Mouse (Mus musculus) adrenal gland, postnatal 14 days (tissue): ENCODE measurements at regions not wholly inside any gene's neighbourhood (a gene's known extent, or its start where the extent isn't known, plus 50 kb on each side); places are given as distances from the start of the nearest gene placed in this dataset.
"Not testable (repeated sequence)": the region's sequence is repeated elsewhere in the genome, so short reads cannot be mapped to it uniquely, and the experiment has no call there.

Experiments
- DNase-seq: peaks from one replicate; pipeline ENCODE4 v3.0.0; 2021; ENCODE audit warnings: mixed read lengths

DNA sequence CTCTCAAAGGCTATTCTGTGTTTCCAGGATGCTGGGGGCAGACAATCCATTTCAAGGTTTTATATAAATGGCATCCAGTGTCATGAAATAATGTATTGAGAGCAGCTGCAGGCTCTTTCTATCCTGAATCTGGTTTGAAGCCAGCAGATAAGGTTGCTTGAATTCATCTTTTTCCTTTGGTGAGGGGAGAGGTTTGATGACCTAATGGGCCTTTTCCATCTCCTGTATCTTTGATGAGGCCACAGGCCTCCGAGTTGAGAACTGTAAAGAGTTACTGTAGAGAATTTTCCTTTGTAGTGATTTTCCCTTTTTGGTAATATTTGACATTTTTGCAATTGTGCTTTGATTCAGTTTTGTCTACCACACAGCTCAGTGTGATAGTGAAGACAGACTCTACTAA, 458.8 kb upstream of the 1700008P02Rik start:
- no peak for DNase-seq

DNA sequence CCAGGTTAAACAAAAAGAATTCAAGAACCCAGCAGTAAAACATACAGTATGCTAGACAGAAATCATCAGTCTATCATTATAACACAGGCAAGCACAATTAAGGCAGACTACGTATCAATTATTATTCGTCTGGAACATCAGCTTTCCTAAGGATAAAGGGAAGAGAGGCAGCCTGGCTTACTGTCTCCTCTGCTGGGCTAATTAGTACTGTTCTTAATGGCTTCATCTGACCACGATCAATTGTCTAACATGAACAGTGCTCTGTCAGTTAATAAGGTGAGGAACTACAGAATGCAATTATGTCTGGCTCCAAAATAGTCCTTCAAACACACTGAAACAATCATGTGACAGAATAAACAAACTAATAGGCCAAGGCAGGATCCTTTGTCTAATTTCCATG, 456.6 kb upstream of the 1700008P02Rik start:
- no peak for DNase-seq

DNA sequence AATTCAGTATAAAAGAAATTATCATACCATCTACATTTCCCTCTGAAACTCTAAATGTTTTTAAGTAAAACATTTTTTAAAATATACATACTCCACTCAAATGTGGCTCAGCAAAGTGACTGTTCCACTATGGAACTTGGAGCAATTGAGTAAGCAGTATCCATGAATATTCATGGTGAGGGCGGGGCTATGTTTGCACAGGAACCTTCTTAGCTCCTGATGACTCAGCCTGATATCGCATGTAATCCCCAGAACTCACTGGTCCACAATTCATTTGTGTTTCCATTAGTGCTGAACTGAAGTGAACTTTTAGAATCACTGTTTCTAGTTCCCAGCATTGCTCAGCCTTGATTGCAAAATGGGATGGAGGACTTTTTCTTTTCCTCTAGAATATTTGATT, 454.2 kb upstream of the 1700008P02Rik start:
- no peak for DNase-seq

DNA sequence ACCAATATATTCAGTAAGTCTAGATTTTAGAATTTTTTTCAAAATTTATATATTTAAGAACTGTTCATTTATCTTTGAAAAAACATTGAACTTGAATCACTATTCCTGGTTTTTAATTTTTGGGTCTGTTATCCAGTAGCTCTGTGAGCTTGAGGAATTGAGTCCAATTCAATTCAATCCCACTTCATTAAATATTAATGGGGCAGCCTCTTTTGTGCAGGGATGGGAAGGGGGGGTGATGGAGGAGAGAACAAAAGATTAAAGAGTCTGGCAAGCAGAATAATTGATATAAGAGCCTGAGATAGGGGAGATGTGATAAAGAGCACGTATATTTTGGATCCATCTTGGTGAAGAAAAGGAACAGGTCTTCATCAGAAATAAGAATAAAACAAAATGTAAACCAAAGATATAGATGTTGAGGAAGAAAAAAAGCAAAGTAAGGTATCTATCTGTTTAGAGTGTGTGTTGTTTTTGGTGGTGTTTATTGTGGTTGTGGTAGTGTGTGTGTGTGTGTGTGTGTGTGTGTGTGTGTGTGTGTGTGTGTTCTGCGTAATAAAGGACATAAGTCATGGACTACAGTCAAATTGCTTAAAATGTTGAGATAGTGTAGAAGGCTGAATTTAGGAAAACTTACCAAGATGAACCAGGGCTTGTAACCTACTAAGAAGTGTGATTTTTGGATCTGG, 421.3 kb upstream of the 1700008P02Rik start:
- DNase-seq: no peak

DNA sequence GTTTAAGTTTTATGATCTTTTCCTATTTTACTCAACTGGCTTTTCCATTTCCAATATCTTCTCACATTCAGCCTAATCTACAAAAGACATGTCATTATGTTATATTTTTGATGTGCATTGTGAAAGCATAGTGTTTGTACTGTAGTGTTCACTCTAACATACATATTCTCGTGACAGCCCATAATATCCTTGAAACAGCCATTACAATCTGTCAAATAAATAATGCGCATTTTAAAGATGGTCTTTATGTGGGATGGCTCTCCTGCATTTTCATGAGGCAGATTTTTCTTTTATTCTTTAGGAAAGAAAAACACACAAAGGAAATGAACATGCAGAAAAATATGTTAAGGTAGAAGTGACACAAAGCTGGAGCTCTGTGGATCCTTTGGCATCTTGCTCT, 415.6 kb upstream of the 1700008P02Rik start:
- DNase-seq: no peak

DNA sequence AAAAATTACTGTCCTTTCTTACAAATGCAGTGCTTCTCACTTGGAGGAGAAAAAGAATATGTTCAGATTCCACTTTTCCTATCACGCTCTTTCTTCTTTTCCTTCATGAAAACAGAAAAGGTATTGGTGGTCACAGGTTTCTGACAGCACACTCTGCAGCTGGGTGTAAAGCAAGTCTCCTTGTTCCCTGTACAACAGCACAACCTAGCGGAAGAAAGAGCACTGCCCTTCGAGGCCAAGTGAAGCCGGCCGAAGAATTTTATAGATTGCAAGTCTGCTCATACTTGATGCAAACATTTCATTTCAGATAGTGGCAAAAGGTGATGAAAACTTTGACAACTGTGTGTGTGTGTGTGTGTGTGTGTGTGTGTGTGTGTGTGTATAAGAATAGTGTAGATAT, 407.6 kb upstream of the 1700008P02Rik start:
- peak; percentile 50 for DNase-seq

DNA sequence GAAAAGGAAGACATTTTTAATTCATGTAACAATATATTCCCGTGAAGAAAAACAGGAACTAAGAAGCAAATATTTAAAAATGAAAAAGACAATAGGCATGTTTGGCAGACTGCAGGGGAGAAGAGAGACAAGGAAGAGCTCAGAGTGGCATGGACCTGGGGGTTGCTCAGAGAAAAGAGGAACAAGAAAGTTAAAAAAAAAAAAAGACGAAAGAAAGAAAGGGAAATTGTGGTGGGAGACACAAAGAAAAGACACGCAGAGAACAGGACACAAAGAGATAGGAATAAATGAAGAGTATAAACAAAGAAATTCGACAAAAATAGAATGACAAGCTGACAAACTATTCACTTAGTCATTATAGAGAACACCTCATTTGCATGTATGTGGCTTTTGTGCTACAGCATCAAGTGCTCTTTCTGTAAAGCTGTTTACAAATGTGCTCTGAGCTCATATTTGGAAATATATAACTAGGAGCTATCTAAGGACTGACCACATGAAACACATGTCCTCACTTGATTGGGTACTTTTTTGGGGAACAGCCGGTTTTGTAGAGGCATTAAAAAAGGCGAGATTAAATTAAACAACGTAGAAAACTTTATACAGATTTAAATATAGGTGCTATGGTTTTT, 394.2 kb upstream of the 1700008P02Rik start:
- DNase-seq: no peak

DNA sequence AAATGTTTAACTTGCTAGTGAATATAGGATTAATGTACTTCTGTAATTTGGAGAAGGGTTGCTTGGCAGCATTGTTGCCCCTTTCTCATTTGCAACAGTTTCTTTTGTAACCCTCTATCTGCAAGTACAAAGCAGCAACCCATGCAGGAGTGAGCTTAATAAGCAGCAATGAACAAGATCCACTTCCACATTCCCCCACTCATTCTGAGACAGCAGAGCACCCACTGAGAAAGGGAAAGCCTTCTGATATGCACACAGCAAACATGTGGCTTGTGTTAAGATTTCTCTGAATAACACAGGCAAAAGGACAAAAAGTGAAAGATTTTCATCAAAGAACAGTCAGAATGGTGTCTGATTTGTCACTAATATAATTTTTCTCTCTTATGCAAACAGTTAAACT, 393.3 kb upstream of the 1700008P02Rik start:
- DNase-seq: no peak

DNA sequence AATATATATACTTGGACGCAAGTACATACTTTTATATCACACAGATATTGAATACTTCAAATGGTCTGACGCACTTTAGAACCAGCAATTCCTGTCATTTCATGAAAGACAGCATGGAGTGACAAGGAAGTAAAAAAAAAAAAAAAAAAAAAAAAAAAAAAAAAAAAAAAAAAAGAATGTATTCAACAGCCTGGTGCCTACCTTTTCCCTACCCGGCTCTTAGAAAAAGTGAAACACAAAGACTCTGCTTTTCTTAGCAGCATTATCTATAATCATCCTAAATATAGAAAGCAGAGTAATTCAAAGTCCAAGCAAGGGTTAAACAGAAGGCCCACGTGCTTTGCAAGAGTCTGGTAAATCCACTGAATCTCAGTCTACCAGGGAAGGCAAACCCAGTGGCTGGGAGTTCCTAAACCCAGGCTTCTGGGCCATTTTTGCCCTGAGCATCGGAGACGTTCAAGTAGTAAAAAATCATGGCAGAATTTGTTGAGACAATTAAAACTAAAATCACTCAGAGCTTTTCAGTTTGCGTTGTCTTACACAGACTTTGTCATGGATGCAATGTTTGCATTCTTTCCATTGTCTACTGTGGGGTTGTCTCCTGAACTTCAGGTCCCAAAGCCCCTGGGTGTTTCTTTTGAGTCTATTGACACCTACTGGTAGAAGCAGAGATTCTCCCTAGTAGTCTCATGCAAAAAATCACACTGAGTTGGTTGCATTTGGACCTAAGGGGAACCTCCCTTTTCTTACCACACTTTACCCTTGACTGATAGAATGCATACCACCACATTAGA, 390.2 kb upstream of the 1700008P02Rik start:
- DNase-seq: no peak

DNA sequence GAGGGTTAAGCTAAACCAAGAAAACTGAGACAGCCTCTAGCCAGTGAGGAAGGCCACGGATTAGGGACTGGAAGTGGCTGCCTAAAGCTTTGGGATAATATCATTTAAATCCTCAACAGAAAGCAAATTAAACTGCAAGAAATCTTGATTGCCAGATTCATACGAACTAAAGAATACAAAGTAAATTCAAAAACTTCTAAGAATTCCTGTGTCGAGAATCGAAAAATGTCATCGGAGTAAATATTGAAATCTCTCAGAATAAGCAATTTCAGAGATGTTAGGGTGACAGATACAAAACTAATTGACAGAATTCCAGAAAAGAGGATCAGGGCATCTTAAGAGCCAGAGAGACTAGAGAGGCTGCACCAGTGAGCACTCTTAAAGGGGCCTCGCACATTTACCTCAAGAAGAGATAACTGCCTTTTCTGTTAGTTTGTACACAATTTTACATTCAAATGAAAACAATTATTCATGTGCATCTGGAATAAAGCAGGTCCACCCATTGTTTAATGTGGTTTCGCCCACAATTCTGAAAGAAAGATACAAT, 388.5 kb upstream of the 1700008P02Rik start:
- no peak for DNase-seq

DNA sequence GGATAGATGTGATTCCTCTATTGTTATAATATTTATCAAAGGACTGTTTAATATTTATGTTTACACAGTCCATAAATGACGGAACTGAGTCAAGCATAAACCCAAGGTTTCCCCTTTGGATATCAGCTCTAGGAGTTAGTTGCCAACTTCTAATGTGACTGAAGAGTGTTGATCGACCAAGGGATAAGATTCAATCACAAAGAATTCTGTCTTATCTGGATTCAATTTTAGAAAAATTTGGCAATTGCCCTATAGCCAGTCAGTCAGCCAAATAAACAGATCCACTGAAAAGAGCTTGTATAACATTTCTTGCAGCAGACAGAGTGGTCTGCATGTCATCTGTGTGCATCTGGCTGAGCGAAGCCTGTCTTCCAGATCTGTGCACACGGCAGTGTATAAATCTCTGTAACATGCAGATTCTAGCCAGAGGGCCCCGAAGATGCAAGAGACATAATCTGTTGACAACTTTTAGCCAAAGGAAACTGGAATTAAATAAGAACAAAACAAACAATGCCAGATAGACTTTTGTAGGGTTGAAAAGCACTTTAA, 387.6 kb upstream of the 1700008P02Rik start:
- DNase-seq: no peak

DNA sequence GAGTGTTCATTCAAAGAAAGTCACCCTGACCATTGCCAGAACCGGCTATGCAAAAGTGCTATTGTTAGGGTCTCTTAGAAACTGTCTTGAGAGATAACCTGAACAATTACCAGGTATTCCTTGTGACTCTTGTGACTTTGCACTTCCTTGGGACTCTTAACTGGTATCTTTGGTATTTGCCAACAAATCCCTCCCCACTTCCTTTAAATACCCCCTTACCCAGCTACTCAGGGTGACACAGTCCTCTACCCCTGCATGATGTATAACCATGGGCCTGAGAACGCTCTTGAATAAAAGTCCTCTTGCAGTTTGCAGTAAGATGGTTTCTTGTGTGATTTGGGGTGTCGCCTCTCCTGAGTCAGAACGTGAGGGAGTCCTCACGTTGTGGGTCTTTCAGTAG, 371.5 kb upstream of the 1700008P02Rik start:
- not testable (repeated sequence) for DNase-seq

DNA sequence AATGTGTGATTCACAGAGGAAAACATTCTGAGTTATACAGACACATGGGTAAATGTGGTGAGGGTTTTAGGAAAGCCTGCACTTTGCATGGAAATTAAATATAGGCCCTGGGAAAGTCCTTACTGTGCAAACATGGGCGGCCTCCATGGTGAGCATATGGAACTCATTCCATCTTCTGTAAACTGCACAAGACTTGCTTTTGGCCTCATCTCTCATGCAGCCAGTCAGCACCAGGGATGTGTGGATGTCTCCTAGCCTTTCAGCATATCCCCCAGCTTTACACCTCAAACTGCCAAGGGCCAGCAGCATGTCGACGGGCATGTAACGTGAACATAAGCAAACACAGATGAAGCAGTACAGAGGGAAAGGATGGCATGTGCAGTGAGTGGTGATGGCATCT, 364.7 kb upstream of the 1700008P02Rik start:
- DNase-seq: no peak

DNA sequence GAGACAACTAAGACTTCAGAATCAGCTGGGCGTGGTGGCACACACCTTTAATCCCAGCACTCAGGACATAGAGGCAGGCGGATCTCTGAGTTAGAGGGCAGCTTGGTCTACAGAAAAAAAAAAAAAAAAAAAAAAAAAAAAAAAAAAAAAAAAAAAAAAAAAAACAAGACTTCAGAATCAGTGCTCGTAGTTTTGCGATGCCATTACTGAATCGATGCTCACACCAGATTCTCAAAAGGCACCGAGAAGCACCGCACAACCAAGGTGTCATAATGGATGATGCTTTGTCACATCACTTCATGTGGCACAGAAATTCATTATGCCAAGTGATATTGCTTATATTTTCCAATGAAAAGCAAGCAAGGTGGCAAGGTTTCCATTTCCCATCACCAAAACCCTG, 337.4 kb upstream of the 1700008P02Rik start:
- DNase-seq: no peak

DNA sequence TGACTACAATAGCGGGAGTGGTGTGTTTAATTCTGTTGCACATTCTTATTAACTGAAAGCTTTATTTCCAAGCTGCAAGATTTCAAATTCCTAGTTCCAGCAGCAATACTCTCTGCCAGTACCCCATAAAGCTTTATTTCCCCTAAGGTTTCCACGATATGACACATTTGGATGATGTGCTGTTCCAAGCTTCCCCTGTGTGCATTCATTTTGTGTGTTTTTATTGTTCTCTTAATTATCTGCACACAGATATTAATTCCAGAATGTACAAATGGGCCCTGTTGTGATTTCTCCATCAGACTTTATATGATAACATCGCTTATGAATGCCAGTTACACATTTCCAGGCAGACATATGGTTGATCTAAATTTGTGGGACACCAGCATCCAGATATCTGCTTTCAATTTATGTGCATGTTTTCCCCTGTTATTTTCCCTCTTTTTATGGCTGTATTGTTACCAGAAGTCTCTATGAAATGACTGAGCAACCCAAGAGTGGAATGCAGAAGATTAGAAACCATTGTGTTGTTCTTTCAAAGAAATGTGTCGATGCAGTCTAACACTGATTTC, 312.4 kb upstream of the 1700008P02Rik start:
- no peak for DNase-seq

DNA sequence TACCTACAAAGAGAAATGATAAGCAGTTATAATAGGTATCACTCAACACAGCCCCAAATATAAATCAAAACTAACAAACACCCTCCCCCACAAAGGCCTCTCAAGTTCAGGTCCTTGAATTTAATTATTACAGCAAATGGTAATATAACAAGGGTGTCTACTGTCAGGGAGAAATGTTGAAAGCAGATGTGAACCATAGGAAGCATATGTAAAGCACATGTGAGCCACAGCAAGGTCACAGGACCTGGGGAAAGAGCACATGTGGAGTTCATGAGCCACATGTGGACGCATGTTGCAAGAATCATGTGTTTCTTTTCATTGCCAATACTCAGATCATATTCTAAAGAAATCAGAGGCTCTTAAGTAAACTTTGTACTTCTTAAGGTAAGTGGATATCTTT, 306.5 kb upstream of the 1700008P02Rik start:
- DNase-seq: no peak

DNA sequence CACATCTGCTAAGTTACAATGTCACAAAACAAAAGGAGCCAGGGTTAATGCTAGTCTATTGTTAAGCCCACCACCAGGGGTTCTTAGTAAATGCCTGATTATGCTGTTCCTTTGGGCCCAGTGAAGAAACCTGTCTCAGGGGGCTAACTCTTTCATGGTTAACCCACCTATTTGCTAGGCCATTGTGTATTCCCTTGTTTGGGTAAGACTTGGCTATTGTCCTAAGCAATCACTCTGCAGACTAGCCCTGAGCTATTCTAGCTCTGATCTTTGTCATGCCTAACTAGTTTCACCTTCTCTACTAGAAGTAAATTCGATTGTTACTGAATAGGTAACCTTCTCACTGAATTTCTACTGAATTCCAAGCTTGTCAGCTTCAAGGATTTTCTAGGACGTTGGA, 302.4 kb upstream of the 1700008P02Rik start:
- not testable (repeated sequence) for DNase-seq

DNA sequence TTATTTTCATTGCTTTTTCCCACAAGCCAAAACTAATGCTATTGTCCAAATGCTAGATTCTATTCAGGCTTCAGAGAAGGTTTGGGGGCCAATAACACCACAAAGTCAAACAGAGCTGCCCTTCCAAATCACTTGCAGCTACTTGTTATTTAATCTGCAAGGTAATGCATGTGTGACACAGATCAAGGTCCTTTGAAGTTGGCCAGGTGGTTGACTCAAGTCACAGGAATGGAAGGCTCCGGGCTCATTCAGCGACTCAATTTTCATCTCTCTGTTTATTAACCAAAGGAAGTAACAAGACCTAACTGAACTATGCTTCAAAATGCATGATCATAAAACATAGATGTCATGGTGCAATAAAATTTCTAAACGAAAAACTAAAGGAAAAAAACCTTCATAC, 300.0 kb upstream of the 1700008P02Rik start:
- DNase-seq: no peak

DNA sequence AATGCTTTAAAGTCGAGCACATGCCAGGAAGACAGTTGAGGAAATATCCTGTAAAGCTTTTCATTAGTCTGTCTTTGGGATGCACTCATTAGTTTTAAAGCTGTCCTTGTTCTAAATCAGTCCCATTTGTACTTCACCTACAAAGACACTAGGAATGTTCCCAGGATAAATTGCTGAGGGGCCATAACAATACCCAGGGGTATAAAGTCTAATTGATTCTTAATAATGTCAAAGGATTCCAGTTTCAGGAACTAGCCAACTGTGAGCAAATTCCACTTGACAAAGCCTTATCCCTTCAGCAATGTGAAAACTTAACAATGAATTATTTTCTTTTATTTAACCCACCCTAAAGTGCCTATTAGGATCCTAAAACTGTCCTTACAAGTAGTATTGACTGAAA, 267.7 kb upstream of the 1700008P02Rik start:
- no peak for DNase-seq

DNA sequence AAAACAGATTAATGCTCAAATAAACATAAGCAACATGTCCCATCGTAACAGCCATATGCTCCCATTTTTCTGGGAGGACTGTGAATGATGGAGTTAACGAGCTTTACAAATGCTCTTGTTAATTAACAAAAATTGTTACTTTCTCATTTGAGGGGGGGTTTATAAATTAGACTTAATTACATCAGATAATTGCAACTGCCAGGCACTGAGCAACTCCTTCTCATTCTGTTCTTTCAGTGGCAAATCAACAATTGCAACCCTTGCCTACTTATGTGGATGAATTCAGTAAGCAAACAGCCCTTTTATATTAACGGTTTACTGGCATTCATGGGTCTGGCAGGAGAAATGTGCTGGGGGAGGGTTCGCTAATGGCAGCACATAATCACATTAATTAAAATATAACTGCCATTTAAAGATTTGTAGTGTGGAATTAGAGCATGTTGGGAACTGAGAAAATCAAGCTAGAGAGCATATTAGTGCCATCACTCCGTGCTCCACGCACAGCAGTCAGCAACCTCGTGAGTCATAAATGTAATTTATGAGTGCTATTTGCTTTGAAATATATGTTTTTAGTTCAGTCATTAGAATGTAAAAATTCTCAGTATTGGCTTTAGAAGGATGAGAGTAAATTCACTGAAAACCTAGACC, 266.9 kb upstream of the 1700008P02Rik start:
- DNase-seq: no peak

DNA sequence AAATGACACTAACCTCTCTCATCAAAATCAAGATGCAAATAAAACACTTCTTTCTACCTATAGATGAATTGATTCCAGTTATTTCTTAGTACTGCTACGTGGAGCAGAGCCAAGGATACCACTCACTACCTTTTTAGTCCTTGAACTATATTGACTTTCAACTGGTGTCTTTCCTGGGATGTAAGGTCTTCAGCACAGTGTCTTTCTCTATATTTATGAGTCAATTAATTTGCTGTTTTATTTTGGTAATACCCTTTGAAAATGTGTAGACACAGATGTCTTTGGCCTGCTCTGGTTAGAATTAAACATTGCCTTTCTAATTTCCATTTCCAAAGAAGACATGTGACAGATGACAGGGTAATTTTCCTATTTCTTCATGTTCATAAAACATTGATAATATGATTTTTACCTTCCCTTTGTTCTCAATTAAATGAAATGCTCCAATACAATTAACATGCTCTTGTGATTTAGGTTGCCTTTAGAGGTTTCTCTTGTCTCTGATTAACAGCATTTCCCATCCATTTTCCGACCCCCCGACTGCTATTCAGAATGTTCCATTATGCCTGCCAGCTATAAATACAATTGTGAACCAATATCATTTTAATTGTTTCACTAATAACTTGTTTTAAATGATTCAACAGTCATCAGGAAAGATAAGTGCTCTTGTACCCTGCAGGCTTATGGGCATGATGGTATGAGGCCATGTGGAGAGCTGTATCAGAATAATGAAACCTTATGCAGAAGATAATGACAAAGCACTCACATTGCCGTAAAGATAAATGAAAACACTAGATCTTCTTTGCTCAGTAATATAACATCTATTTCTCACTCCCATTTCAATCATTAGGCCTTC, 266.2 kb upstream of the 1700008P02Rik start:
- DNase-seq: no peak
